Mouse (Mus musculus) bone marrow, adult 2 months (tissue): ENCODE data around the gene Ugt2b37. TPM values are rescaled to one million over a fixed set of nuclear protein-coding genes. Genes with fewer than 3 reads are reported as not detected.
"Not testable (repeated sequence)": the region's sequence is repeated elsewhere in the genome, so short reads cannot be mapped to it uniquely, and the experiment has no call there.

Experiments
- H3K27ac ChIP-seq: fragments of 200-500 bp; 2 replicates; pipeline ENCODE4 v1.5.1; 2012; ENCODE audit warnings: low read depth, mild to moderate bottlenecking, control low read depth, inconsistent platforms, low read length; ENCODE audit not compliant: control insufficient read depth, poor library complexity, insufficient read depth
- H3K4me1 ChIP-seq: fragments of 200-500 bp; 2 replicates; pipeline ENCODE4 v1.6.1; 2011; ENCODE audit warnings: low read length; ENCODE audit not compliant: control insufficient read depth, insufficient read depth
- H3K4me3 ChIP-seq: fragments of 200-500 bp; replicated peaks from 2 replicates; pipeline ENCODE3; 2011; ENCODE audit warnings: mild to moderate bottlenecking, low read depth, low read length, control low read depth; ENCODE audit not compliant: control insufficient read depth
- CTCF ChIP-seq: fragments of 200-500 bp; IDR thresholded peaks from 2 replicates; pipeline ENCODE4 v1.5.1; 2011; ENCODE audit warnings: low read length, control low read depth; ENCODE audit not compliant: control insufficient read depth, insufficient read depth
- POLR2A ChIP-seq: fragments of 200-500 bp; IDR thresholded peaks from 2 replicates; pipeline ENCODE4 v1.6.1; 2011; ENCODE audit warnings: low read depth, mild to moderate bottlenecking, control low read depth, low read length, borderline replicate concordance; ENCODE audit not compliant: control insufficient read depth
- WGBS: fragments of 180-500 bp; shearing (Covaris S2); methylation state at CpG from one replicate; pipeline ENCODE4 v1.1.7; 2018; 5-methylcytosine and 5-hydroxymethylcytosine counted together
- polyA plus RNA-seq: library from polyadenylated mRNA; stranded (reverse); fragments of >200 nt; gene quantifications from 2 replicates; pipeline ENCODE4 v1.2.4, GENCODE M21; 2011; ENCODE audit warnings: low replicate concordance; ENCODE audit not compliant: missing spikeins, insufficient read depth, insufficient read length

The Ugt2b37 gene
- not detected in 2 replicates for polyA plus RNA-seq

GRCm38 (mm10) chr5:87254676-87255075, at the start of gene Ugt2b37:
Gene Ugt2b37, minus strand, starts transcription at chr5:87254804.
- not testable (repeated sequence) for H3K4me3 ChIP-seq, H3K27ac ChIP-seq, H3K4me1 ChIP-seq
- 62% methylated on average over 3 of the region's 3 CpGs for WGBS

GRCm38 (mm10) chr5:87286180-87286579, 31.6 kb upstream of the Ugt2b37 start:
- H3K4me1 ChIP-seq, H3K27ac ChIP-seq, H3K4me3 ChIP-seq: not testable (repeated sequence)
- 67% methylated on average over 4 of the region's 4 CpGs for WGBS

DNA sequence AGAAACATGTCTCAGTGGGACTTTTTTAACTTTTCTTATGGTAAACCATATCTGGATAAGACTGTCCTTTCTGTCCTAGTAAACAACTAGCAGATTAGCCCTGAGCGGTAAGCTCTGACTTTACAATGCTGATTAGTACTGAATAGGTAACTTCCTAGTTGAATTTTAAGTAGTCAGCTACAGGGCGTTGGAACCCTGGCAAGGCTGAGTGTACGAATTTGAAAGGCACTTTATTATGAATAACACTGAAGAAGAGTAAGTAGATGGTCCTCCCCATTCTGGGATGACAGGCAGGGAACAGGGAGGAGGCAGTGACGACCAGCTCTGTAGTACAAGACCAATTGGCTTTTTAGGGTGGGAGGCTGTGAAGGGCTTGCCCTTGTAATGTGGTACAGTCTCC, 21.4 kb upstream of the Ugt2b37 start:
- H3K4me1 ChIP-seq, H3K4me3 ChIP-seq, H3K27ac ChIP-seq: not testable (repeated sequence)
- 77% methylated on average over 4 of the region's 4 CpGs for WGBS

DNA sequence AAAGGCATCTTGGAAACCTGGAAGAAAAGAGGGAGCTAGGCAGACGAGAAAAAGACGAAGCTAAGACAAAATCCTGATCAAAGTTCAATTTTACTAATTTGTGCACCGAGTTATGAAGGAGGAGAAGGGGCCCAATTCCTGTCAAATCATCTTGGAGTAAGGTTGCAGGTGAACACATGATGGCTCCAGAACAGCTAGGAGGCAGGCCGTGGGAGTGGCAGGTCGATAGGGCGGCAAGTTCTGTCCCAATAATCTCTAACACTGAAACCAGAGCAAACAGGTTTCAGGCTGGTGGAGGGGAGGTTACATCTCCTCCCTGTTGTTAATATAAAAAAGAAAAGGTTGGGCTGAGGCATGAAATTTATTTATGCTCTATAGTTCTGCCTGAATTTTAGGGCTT, 21.0 kb upstream of the Ugt2b37 start:
- no peak overlapping the region for H3K4me3 ChIP-seq
- WGBS, result 72% methylated on average over 6 of the region's 6 CpGs
- H3K4me1 ChIP-seq, result no peaks in the 10 kb centered on the region
- H3K27ac ChIP-seq, result no peak overlapping the region
- TF ChIP-seq POLR2A (no peak), CTCF (no peak)

- H3K4me1 ChIP-seq, result no peaks in the 10 kb centered on the region
- H3K27ac ChIP-seq, result no peak overlapping the region
- no peak overlapping the region for H3K4me3 ChIP-seq
- 57% methylated on average over 3 of the region's 3 CpGs for WGBS
- no peak for TF ChIP-seq CTCF
- TF ChIP-seq POLR2A, result no peak
These were observed 1.2 kb upstream of the Ugt2b37 start for GRCm38 (mm10) chr5:87255831-87256230.

DNA sequence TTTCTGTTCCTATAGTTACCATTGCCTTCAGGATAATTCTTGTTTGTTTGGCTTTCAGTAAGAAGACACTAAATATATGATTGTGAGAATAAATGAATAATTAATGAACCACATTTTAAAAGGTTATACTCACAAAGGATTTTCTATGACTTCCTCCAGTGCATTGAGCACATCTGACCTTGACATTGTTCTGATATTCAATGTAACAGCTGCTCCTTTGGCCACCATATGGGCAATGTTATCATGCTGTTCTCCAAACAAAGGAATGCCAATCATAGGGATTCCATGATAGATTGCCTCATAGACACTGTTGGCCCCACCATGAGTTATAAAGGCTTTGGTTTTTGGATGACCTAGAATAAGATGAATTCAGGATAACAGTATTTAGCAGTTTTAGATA, 12.5 kb downstream of the Ugt2b37 start:
- not testable (repeated sequence) for H3K4me1 ChIP-seq, H3K27ac ChIP-seq, H3K4me3 ChIP-seq

- 59% methylated on average over 2 of the region's 2 CpGs for WGBS
- not testable (repeated sequence) for H3K27ac ChIP-seq, H3K4me1 ChIP-seq, H3K4me3 ChIP-seq
These were observed 58.2 kb downstream of the Ugt2b37 start for GRCm38 (mm10) chr5:87196430-87196829.

Other genes with a start within 250 kb of the Ugt2b37 start
- 1.0 TPM in 1 of 2 replicates, not detected in the other for gene Ugt2b36, start 162.2 kb downstream of the Ugt2b37 start, polyA plus RNA-seq
- 1.0 and 3.0 TPM in 2 replicates for gene Ugt2b5, start 114.5 kb downstream of the Ugt2b37 start, polyA plus RNA-seq
- not detected in 2 replicates for gene Ugt2a3, start 82.4 kb upstream of the Ugt2b37 start, polyA plus RNA-seq
- 1.00 TPM in 1 of 2 replicates, not detected in the other for gene Ugt2b38, start 169.4 kb upstream of the Ugt2b37 start, polyA plus RNA-seq
- not detected in 2 replicates for gene Ugt2a2, start 227.5 kb upstream of the Ugt2b37 start, polyA plus RNA-seq
- not detected in 2 replicates for gene Gm43638, start 232.0 kb upstream of the Ugt2b37 start, polyA plus RNA-seq
- gene Ugt2a1, start 236.1 kb upstream of the Ugt2b37 start, polyA plus RNA-seq, result not detected in 2 replicates